Mouse (Mus musculus) fibroblast of lung, adult 2 months (primary cell): ENCODE results near the gene Neurl3.

Experiments used
- DNase-seq: peaks from one replicate; pipeline ENCODE4 v3.0.0-alpha.2; 2011; ENCODE audit warnings: low read depth

Gene Neurl3

GRCm38 (mm10) chr1:36257276-36257675 is 17.2 kb downstream of the Neurl3 start:
- DNase-seq: no peak

GRCm38 (mm10) chr1:36255871-36256640 is 18.4 kb downstream of the Neurl3 start:
- DNase-seq: no peak

GRCm38 (mm10) chr1:36254635-36255360 is 19.7 kb downstream of the Neurl3 start:
- DNase-seq: no peak

GRCm38 (mm10) chr1:36252791-36253190 is 21.7 kb downstream of the Neurl3 start:
- peak; percentile 49 for DNase-seq

GRCm38 (mm10) chr1:36251426-36251825 is 23.1 kb downstream of the Neurl3 start:
- DNase-seq: no peak

- DNase-seq: no peak
Observed at GRCm38 (mm10) chr1:36246688-36247087, 27.8 kb downstream of the Neurl3 start.

- no peak for DNase-seq
Observed at GRCm38 (mm10) chr1:36244828-36245215, 29.7 kb downstream of the Neurl3 start.

- peak; percentile 85 for DNase-seq
Observed at GRCm38 (mm10) chr1:36244058-36244827, 30.2 kb downstream of the Neurl3 start, which contains the start of gene Uggt1. TSS of gene Uggt1 (minus strand) at chr1:36244720.

GRCm38 (mm10) chr1:36243447-36244057 is 30.9 kb downstream of the Neurl3 start:
- DNase-seq: no peak

GRCm38 (mm10) chr1:36241903-36242429 is 32.5 kb downstream of the Neurl3 start:
- DNase-seq: no peak

- no peak for DNase-seq
Observed at GRCm38 (mm10) chr1:36240176-36240575, 34.3 kb downstream of the Neurl3 start.

GRCm38 (mm10) chr1:36239396-36239795 is 35.1 kb downstream of the Neurl3 start:
- DNase-seq: no peak

- no peak for DNase-seq
Observed at GRCm38 (mm10) chr1:36235855-36236254, 38.6 kb downstream of the Neurl3 start.

GRCm38 (mm10) chr1:36235057-36235639 is 39.3 kb downstream of the Neurl3 start:
- no peak for DNase-seq

GRCm38 (mm10) chr1:36233218-36233617 is 41.3 kb downstream of the Neurl3 start:
- no peak for DNase-seq

GRCm38 (mm10) chr1:36230919-36231705 is 43.4 kb downstream of the Neurl3 start:
- DNase-seq: no peak

- DNase-seq: no peak
Observed at GRCm38 (mm10) chr1:36228461-36228860, 46.0 kb downstream of the Neurl3 start.

- no peak for DNase-seq
Observed at GRCm38 (mm10) chr1:36224648-36225047, 49.8 kb downstream of the Neurl3 start.
